Mouse (Mus musculus): ENCODE data around the gene Fgf15.
"Not testable (repeated sequence)": the region's sequence is repeated elsewhere in the genome, so short reads cannot be mapped to it uniquely, and the experiment has no call there.

The Fgf15 gene

GRCm38 (mm10) chr7:144890661-144891060, 5.7 kb upstream of the Fgf15 start:
- not testable (repeated sequence) for DNase-seq (ENCODE audit: low read depth, low spot score)

GRCm38 (mm10) chr7:144891863-144892262, 4.5 kb upstream of the Fgf15 start:
- no peak for DNase-seq (ENCODE audit: low read depth, low spot score)

- no peak for DNase-seq (ENCODE audit: low read depth, low spot score)
Measured at GRCm38 (mm10) chr7:144892322-144892721, 4.0 kb upstream of the Fgf15 start.

GRCm38 (mm10) chr7:144894191-144894590, 2.1 kb upstream of the Fgf15 start:
- DNase-seq (ENCODE audit: low read depth, low spot score): no peak

GRCm38 (mm10) chr7:144894706-144895105, 1.6 kb upstream of the Fgf15 start:
- no peak for DNase-seq (ENCODE audit: low read depth, low spot score)

- no peak for DNase-seq (ENCODE audit: low read depth, low spot score)
Measured at GRCm38 (mm10) chr7:144895305-144896111, 823 bp upstream of the Fgf15 start.

- DNase-seq (ENCODE audit: low read depth, low spot score): no peak
Measured at GRCm38 (mm10) chr7:144898506-144898905, 2.2 kb downstream of the Fgf15 start.

- not testable (repeated sequence) for DNase-seq (ENCODE audit: low read depth, low spot score)
Measured at GRCm38 (mm10) chr7:144905514-144905913, 9.2 kb downstream of the Fgf15 start.

- no peak for DNase-seq (ENCODE audit: low read depth, low spot score)
Measured at GRCm38 (mm10) chr7:144906708-144907397, 10.5 kb downstream of the Fgf15 start.

- DNase-seq (ENCODE audit: low read depth, low spot score): no peak
Measured at GRCm38 (mm10) chr7:144907793-144908192, 11.5 kb downstream of the Fgf15 start.

- DNase-seq (ENCODE audit: low read depth, low spot score): no peak
Measured at GRCm38 (mm10) chr7:144908705-144909104, 12.4 kb downstream of the Fgf15 start.

- DNase-seq (ENCODE audit: low read depth, low spot score): no peak
Measured at GRCm38 (mm10) chr7:144911121-144911520, 14.8 kb downstream of the Fgf15 start.

- no peak for DNase-seq (ENCODE audit: low read depth, low spot score)
Measured at GRCm38 (mm10) chr7:144912897-144913296, 16.6 kb downstream of the Fgf15 start.

GRCm38 (mm10) chr7:144914296-144914947, 18.1 kb downstream of the Fgf15 start:
- DNase-seq (ENCODE audit: low read depth, low spot score): no peak

- DNase-seq (ENCODE audit: low read depth, low spot score): peak; percentile 88
Measured at GRCm38 (mm10) chr7:144914948-144915750, 18.8 kb downstream of the Fgf15 start, which contains the start of gene LTO1. TSS of gene LTO1 (plus strand) at chr7:144915100.

- DNase-seq (ENCODE audit: low read depth, low spot score): no peak
Measured at GRCm38 (mm10) chr7:144918823-144919222, 22.5 kb downstream of the Fgf15 start.

- no peak for DNase-seq (ENCODE audit: low read depth, low spot score)
Measured at GRCm38 (mm10) chr7:144927591-144927990, 31.3 kb downstream of the Fgf15 start.

- DNase-seq (ENCODE audit: low read depth, low spot score): no peak
Measured at GRCm38 (mm10) chr7:144928009-144928888, 31.9 kb downstream of the Fgf15 start.

- no peak for DNase-seq (ENCODE audit: low read depth, low spot score)
Measured at GRCm38 (mm10) chr7:144928889-144929210, 32.5 kb downstream of the Fgf15 start.

- DNase-seq (ENCODE audit: low read depth, low spot score): no peak
Measured at GRCm38 (mm10) chr7:144929506-144929905, 33.2 kb downstream of the Fgf15 start.

- no peak for DNase-seq (ENCODE audit: low read depth, low spot score)
Measured at GRCm38 (mm10) chr7:144929931-144930330, 33.6 kb downstream of the Fgf15 start.
